Mouse (Mus musculus): Measurements from ENCODE around the gene Thap4. TPM values are rescaled to one million over a fixed set of nuclear protein-coding genes. Genes with fewer than 3 reads are reported as not detected.
"Not testable (repeated sequence)": the region's sequence is repeated elsewhere in the genome, so short reads cannot be mapped to it uniquely, and the experiment has no call there.

The Thap4 gene
- total RNA-seq, 2 experiments from 2014 or later, result 61.4 to 61.9 TPM

DNA sequence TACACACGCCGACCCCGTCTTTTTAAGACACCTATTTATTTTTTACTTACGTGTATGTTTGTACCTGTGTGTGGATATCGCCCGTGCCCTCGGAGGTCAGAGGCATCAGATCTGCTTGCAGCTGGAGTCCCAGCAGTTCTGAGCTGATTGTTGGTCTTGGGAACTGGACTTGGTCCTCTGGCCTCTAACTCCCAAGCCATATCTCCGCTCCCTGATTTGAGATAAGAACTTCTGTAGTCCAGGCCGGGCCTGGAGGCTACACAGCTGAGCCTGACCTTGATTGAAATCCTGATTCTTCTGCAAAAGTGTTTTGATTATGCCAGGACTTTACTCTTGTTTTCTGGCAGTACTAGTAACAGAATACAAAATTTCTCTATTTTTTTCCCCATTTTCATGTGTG, 61.9 kb downstream of the Thap4 start:
- DNase-seq (ENCODE audit: low spot score in 2 of 2), result no peak

DNA sequence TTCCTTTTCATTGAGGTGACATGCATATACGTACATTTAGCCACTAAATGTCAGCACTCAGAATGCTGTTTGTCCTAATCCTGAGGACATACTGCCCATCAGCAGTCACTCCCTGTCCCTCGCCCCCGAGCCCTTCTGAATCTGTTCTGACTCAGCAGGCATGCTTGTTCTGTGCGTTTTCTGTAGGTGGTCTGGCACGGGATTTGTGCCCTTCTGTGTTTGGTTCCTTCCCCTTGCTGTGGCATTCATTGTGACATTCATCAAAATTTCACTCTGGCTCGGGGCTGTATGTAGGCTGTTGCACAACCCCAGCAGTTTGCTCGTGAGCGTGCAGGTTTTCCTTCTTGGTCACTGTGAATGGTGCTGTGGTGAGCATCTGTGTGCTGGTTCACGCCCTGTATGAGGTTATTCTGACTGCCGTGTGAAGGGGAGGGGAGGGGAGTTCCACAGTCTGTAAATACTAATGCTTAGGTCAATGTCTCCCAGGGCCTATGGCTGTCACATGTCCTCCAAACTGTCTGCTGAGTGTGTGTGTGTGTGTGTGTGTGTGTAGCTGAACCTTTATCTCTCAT, 62.8 kb downstream of the Thap4 start:
- no peak for DNase-seq (ENCODE audit: low spot score in 2 of 2)

DNA sequence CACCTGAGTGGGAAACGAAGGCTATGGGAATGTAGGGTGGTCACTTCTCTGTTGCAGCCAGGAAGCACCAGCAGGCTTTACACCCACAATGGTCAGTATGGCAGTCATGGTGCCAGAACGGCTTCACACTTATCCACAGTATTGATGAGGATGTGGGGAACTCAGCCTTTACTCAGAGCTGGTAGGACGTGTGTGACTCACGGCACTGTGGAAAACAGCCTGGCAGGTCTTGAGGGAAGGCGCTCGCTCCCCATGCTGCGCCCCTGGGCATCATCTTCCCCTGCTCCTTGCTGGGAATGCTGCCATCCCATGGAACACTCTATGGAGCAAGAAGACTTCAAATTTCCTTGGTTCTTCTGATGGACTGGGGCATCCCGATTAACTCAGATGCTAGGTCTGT, 63.6 kb downstream of the Thap4 start:
- DNase-seq (ENCODE audit: low spot score in 2 of 2), result no peak

DNA sequence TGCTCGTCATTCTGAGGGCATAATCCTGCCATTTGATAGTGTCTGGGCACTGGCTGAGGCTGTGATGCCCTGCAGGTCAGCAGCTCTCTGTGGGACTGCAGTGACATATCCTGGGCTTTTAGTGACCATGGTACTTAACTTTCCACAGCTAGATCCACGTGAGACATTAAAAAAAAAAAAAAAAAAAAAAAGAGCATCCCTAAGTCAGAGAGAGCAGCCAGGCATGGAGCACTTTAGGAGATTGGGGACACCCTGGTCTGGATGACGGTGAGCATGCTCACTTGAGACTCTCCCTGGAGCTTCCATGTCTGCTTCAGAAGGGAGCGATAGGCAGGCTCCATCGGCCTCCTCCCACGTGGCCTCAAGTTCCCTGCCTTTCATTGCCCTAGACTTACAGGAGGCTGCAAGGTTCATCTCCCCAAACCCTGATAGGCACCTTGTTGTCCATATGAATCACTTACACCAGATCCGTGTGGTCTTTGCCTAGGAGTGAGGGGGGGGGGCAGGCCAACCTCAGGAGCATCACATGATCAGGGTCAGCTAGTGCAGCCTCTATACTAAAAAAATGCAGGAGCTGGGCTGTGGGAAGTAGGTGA, 64.7 kb downstream of the Thap4 start:
- no peak for DNase-seq (ENCODE audit: low spot score in 2 of 2)

DNA sequence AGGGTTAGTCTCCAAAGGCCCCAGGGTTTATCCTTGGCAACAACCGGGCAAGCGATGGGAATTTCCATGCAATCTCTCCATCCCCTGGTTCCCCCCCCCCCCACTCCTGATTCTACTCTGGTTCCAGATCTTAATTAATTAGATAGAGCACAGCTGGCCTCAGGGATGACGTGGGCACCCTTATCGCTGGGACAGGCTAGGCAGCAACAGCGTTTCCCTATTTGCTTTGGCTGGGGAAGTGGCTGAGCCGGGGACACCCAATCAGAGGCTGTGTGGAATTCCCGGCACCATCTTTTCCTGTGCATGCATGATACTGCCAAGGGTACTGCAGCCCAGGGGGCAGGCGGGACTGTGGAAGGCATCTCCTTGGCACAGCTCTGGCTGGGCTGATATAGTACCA, 66.5 kb downstream of the Thap4 start:
- no peak for DNase-seq (ENCODE audit: low spot score in 2 of 2)

- DNase-seq (ENCODE audit: low spot score in 2 of 2), result no peak
Measured at GRCm38 (mm10) chr1:93686961-93687320, 67.7 kb downstream of the Thap4 start.

GRCm38 (mm10) chr1:93686245-93686960, 68.3 kb downstream of the Thap4 start:
- DNase-seq (ENCODE audit: low spot score in 2 of 2), result no peak

DNA sequence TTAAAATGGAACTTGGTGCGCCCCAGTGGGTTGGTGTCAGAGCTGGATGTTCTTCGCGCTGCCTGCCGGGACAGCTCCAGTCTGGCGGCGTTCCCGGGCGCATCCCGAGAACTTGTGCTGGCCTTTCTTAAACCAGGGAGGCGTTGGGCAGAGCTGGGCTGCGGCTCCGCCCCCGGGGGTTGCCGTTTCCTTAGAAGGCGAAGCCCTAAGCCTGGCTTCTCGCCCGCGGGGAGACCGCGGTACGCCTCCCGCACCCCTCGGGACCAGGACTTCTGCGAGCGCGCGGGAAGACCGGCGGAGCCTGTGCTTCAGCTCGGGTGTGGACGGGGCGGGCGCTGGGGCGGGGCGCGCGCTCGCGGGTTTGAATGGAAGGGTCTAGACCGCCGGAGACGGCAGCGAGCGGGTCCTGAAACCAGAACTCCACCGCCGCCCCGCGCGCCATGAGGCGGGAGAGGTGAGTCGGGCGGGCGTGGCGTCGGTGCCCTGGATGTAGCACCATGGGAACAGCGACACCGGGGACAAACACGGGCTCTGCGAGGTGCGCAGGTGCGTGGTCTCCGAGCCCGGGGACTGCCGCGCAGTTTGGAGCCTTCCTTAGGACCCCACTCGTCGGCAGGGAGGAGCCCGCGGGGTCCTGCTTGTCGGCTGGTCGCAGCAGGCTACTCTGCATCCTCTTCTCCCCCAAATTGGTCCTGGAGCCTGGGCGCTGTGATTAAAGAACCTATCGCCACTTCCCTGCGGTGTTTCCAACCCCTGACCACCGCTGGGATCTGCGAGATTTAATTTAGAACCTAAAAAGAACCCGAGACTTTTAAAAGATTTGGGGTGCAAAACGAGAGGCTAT, 69.0 kb downstream of the Thap4 start, which contains the start of gene Bok:
TSS of gene Bok (plus strand) at position 260 of the 844 bp plus-strand sequence.
- DNase-seq (ENCODE audit: low spot score in 2 of 2), result peak; percentile 43 to 66

DNA sequence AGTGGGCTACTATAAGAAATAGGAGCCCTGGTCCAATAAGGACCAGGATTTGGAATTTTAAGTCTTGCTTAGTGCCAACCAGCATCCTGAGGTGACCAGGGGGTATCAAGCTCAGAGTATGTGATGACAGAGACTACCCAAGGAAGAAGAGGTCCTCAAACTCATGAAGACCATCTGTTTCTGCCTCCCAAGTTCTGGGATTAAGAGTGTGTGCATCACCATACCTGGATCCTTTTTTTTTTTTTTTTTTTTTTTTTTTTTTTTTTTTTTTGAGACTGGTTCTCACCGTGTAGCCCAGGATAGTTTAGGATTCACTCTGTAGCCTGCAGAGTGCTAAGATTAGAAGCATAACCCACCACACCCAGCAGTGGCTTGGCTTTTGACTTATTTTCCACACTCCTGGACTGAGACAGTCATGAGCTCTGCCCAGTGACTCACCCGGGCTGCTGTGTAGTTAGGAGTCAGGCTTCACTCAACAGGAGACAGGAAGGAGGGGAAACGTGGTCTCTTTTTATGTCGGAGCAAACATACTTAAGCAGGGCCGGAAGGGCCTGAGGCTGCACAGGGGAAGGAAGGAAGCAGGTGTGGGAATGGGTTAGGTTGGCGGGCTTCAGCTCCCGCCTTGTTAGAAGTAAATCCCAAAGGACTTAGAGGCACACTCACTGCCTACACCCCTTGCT, 74.6 kb downstream of the Thap4 start:
- no peak for DNase-seq (ENCODE audit: low spot score in 2 of 2)

DNA sequence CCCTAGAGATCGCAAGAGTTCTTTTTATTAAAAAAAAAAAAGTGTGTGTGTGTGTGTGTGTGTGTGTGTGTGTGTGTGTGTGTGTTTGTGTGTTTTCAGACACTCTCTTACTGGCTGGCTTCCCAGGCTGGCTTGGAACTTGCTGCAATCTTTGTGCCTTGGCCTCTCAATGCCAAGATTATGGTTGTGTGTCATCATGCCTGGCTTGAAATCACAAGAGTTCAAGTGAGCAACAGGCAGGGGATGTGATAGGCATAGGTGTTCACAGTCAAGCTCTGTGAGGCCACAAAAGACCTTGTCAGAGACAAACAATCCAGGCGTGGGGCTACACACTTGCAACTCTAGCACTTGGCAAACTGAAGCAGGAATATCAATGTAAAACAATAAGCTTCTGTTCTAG, 76.3 kb downstream of the Thap4 start:
- no peak for DNase-seq (ENCODE audit: low spot score in 2 of 2)

GRCm38 (mm10) chr1:93672682-93673081, 82.0 kb downstream of the Thap4 start:
- no peak for DNase-seq (ENCODE audit: low spot score in 2 of 2)

DNA sequence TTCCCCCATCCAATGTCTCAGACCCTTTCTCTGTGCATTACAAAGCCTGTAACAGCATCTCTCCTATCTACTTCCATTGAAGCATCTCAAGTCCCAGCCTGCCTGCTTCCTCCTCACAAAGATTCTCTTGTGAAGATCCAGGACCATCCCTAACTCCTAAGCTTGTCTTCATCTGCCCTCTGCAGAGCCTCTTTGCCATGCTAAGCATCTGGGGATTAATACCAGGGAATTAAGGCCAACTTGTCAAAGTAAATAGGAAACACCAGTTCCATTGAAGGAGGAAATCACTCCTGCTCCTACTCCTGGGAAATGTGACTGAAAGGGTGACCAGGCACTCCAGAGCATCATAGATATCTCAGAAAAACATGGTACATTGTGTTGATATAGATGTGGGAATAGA, 84.7 kb downstream of the Thap4 start:
- no peak for DNase-seq (ENCODE audit: low spot score in 2 of 2)

DNA sequence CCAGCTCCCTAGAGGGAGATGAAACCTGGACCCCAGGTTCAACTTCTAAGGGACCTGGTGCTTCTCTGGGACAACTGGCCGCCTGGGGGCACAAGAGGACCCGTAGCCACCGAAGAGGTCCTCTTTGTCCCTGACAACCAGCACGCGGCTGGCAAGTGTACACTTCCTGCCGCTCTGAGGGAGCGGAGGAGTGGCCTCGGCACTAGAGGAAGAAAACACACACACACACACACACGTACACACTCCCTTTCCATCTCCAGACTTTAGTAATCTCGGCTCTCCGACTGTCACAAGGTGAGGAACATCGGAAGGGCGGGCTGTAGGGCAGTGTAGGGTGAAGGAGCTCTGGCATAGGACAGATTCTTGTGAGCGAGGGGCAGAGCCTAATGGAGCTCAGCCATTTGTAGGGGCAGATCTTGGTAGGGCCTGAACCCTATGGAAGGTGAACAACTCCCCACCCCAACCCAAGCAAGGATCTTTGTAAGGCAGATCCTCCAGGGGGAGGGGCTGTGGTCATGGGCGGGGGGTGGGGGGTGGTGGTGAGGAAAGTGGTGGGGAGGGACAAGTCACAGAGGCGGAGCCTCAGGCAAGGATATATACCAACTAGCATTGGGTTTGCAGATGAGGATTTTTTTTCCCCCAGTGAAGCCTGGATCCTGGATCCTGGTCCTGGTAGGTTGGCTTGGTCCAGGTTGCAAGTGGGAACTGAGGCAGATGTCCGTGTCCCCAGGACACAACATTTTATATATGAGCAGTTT, 85.7 kb downstream of the Thap4 start:
- DNase-seq (ENCODE audit: low spot score in 2 of 2), result peak; percentile 39 to 72

DNA sequence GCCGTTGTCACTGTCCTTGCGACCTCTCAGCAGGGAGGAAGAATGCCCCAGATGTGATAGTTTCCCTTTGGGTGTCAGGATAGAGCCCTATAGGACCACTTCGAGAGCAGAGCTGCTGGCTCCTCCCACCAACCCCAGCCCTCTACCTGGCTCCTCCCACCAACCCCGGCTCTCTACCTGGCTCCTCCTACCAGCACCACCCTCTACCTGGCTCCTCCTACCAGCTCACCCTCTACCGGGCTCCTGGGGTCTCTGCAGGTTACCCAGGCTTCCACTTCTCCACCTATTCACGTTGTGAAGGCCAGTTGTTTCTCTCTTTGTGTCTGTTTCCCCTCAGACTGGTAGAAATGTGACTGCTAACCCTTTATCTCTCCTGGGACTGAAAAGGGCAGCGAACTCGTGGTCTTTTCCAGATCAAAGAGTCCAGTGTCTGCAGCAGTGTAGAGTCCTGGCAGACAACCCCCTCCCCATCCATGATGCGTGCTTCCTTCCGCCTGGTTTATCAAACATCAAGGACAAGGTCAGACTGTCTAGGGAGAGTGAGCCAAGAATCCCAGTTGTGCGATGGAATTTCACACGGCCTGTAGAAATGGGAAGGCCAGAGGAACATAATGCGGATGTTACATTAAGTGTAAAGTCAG, 86.8 kb downstream of the Thap4 start:
- peak in 1 of 2 experiments; percentile 26 for DNase-seq (ENCODE audit: low spot score in 2 of 2)

DNA sequence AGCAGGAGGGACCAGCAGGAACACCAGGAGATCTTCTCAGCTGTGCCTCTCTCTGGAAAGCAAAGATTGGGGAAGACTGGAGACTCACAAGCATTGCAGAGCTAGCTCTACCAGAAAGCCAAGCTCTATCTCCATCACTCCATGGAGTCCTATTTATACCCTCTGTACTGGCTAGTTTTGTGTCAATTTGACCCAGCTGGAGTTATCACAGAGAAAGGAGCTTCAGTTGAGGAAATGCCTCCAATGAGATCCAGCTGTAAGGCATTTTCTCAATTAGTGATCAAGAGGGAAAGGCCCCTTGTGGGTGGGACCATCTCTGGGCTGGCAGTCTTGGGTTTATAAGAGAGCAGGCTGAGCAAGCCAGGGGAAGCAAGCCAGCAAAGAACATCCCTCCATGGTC, 96.1 kb downstream of the Thap4 start, which contains the start of gene Stk25:
TSS of gene Stk25 (minus strand) at position 101 of the 400 bp plus-strand sequence.
- DNase-seq (ENCODE audit: low spot score in 2 of 2), result not testable (repeated sequence)

DNA sequence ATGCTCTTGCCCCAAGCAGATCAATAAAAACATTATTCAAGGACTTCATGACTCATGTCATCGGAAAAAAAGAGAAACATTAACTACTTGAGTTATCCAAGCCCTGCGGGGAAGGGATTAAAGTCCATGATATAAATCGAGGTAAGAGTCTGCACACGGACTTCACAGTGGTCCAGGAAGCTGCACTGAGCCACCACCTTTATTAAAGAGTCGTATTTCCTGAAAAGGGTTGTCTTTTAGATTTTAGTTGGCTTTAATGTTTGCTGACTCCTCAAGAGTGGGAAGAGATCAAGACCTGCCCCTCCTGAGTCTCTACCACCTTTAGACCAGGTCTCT, 97.7 kb downstream of the Thap4 start:
- no peak for DNase-seq (ENCODE audit: low spot score in 2 of 2)

- no peak for DNase-seq (ENCODE audit: low spot score in 2 of 2)
Measured at GRCm38 (mm10) chr1:93656325-93657024, 98.2 kb downstream of the Thap4 start.

- DNase-seq (ENCODE audit: low spot score in 2 of 2), result no peak
Measured at GRCm38 (mm10) chr1:93654798-93655197, 99.9 kb downstream of the Thap4 start.

DNA sequence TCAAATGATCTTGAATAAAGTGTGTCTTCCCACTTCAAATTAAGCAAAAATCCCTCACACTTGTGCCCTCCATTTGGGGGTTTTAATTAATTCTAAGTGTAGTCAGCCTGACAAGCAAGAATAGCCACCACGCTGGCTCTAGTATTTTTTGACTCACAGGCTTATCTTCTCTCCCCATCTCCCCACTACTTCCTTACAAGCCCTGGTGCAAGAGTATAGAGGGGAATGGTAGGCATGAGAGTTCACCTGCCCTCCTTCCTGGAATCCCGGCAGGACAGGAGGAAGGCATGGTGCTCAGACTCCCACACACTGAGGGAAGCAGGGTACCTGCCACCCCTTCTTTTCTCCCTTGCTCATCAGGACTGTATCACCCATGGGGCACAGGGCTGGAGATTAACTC, 100.4 kb downstream of the Thap4 start:
- no peak for DNase-seq (ENCODE audit: low spot score in 2 of 2)

Measured in adrenal gland, postnatal 4 days (tissue).